8 mouse cellular contexts compared by ENCODE assay signal in the genomic region with DNA sequence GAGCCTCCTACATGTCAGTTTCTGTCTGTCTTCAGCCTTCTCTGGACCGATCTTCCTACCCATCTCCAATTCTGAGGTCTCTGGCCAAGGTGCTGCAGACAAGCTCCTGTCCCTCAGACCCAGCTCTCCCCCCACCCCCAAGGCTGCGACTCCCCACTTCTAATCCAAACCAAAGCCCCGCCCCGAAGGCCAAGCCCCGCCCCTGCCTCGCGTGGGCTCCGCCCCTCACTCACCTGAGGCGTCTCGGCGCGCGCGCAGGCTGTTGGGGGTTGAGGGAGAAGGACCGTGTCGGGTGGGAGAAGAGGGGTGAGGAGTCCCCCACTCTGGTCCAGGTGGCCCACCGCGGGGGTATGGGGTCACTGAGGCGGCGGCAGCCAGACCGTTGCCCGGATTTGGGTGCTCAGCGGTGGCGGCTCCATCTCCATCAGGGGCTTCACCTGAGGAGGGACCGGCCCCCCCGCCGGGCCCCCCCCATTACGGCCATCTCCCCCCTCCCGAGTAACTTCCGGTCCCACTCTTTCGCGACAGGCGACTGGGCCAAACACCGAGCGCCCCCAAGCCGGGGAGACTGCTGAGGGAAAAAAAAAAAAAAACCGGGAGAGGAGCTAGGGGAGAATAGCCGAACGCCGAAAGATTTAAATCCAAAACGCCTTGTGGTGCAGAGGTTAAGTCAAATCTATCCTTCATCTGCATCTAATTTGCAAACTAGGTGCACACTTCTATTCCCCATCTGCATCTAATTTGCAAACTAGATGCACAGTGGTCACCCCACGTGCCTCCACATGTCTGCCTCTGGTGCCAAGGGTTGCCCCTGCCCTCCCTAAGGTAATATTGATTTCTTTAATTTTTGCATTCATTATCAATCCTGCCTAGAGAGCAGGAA. TPM values are rescaled to one million over a fixed set of nuclear protein-coding genes. Genes with fewer than 3 reads are reported as not detected.
A peak's percentile ranks its signal among the peaks of the same experiment; 100 is the strongest.
DNase-seq lines count a peak whose midpoint lies in the region; ATAC-seq and TF ChIP-seq lines count a peak whose summit lies in the region.

No protein-coding gene starts in this region.

- TF ChIP-seq RAD21 in CH12.LX (IDR thresholded peaks at IDR 0.05; ENCODE audit: low read depth, low read length) = no peak

- in situ Hi-C loops in CH12.LX (cut with MboI; ENCODE audit: low pct_ligation_motif_present, low pct_unique_long_range_greater_than_20kb, low sequenced_read_pairs) = no loop called here

- TF ChIP-seq EP300 in CH12.LX (IDR thresholded peaks at IDR 0.05; ENCODE audit: low read length) = peak; percentile 73

- H3K9ac ChIP-seq in CH12.LX (ENCODE audit: insufficient read depth, low read depth) = peak overlapping the region; percentile 75
- H3K9ac ChIP-seq in hindbrain, embryonic 14.5 days = peak overlapping the region; percentile 85

- peak overlapping the region; percentile 51 to 84 (median 63) for H3K4me3 ChIP-seq in CH12.LX (replicated peaks in 1 of 3; ENCODE audit: low read depth in 2 of 3, low read length in 2 of 3, poor library complexity in 1 of 3)
- peak overlapping the region; percentile 77 for H3K4me3 ChIP-seq in hindbrain, embryonic 14.5 days (replicated peaks; ENCODE audit: low read length)

- under 1% methylated on average over 42 of the region's 42 CpGs for WGBS in hindbrain, embryonic 14.5 days

- H3K79me2 ChIP-seq in CH12.LX (replicated peaks; ENCODE audit: control insufficient read depth, extremely low read depth, insufficient read depth, poor library complexity, severe bottlenecking) = no peaks in the 10 kb centered on the region

- no peaks in the 10 kb centered on the region for H3K9me3 ChIP-seq in CH12.LX (replicated peaks; ENCODE audit: low read length)
- H3K9me3 ChIP-seq in hindbrain, embryonic 14.5 days (ENCODE audit: control insufficient read depth, low read length) = no peaks in the 10 kb centered on the region

- H3K4me2 ChIP-seq in CH12.LX (ENCODE audit: insufficient read depth, low read depth, poor library complexity, severe bottlenecking) = peak overlapping the region; percentile 60
- peak overlapping the region; percentile 77 for H3K4me2 ChIP-seq in hindbrain, embryonic 14.5 days (replicated peaks)

- H3K36me3 ChIP-seq in CH12.LX (replicated peaks in 1 of 2; ENCODE audit: control insufficient read depth in 1 of 2, insufficient read depth in 1 of 2, low read length in 1 of 2) = peaks cover 0 to 15% of the 10 kb centered on the region in 2 experiments
- no peaks in the 10 kb centered on the region for H3K36me3 ChIP-seq in hindbrain, embryonic 14.5 days (replicated peaks; ENCODE audit: control insufficient read depth, insufficient read depth)

- DNase-seq in CH12.LX (ENCODE audit: extremely low read depth) = peak; percentile 87
- peak; percentile 84 for DNase-seq in brain, embryonic 14.5 days (ENCODE audit: low read depth)
- DNase-seq in hindbrain, embryonic 14.5 days (ENCODE audit: low spot score) = peak; percentile 57
- DNase-seq in layer of hippocampus, postnatal 36 days = peak; percentile 64 to 65
- peak; percentile 75 for DNase-seq in lung, postnatal 10 days
- DNase-seq in retina, postnatal 1 day = peak; percentile 76
- peak; percentile 84 for DNase-seq in thymus, postnatal 4 days

- no peak for TF ChIP-seq POLR2A in CH12.LX (IDR thresholded peaks at IDR 0.05; ENCODE audit: low read depth, low read length)
- TF ChIP-seq POLR2A in brain, embryonic 14.5 days (IDR thresholded peaks at IDR 0.05; ENCODE audit: borderline replicate concordance, extremely low read depth, insufficient read depth, insufficient read length, poor library complexity, severe bottlenecking) = no peak

- peaks cover 4% of the 10 kb centered on the region for H3K27me3 ChIP-seq in CH12.LX (replicated peaks)
- H3K27me3 ChIP-seq in hindbrain, embryonic 14.5 days (ENCODE audit: control insufficient read depth, insufficient read depth, low read length) = no peaks in the 10 kb centered on the region

- peaks cover 17 to 46% of the 10 kb centered on the region in 2 experiments for H3K4me1 ChIP-seq in CH12.LX (ENCODE audit: control insufficient read depth in 1 of 2, insufficient read depth in 2 of 2)
- peaks cover 22% of the 10 kb centered on the region for H3K4me1 ChIP-seq in hindbrain, embryonic 14.5 days (replicated peaks; ENCODE audit: control insufficient read depth, insufficient read depth, low read length)

- no peak for TF ChIP-seq CTCF in CH12.LX (conservative IDR thresholded peaks at IDR 0.05 in 1 of 2, IDR thresholded peaks at IDR 0.05 in 1 of 2; ENCODE audit: low read depth in 2 of 2, low read length in 2 of 2)
- TF ChIP-seq CTCF in brain, embryonic 14.5 days (IDR thresholded peaks at IDR 0.05; ENCODE audit: borderline replicate concordance, extremely low read depth, insufficient read depth, insufficient read length) = no peak

- dilution Hi-C loops in CH12.LX (cut with MboI; ENCODE audit: extremely low pct_ligation_motif_present, extremely low pct_unique_long_range_greater_than_20kb, low sequenced_read_pairs) = no loop called here

- peak overlapping the region; percentile 68; the same call in 1 of the 2 replicates for H3K27ac ChIP-seq in CH12.LX (ENCODE audit: insufficient read depth, low read depth)
- H3K27ac ChIP-seq in hindbrain, embryonic 14.5 days = peak overlapping the region; percentile 83

- peak; percentile 37; the same call in 1 of the 2 replicates for ATAC-seq in erythroid progenitor cell, adult 5-6 weeks (replicated peaks; ENCODE audit: low FRiP score, poor library complexity, severe bottlenecking)
- peak; percentile 72 for ATAC-seq in hindbrain, embryonic 14.5 days (ENCODE audit: low FRiP score)

TF ChIP-seq in CH12.LX, 34 proteins besides CTCF, POLR2A, EP300 and RAD21 (continues in another document):
- TF ChIP-seq HCFC1 (IDR thresholded peaks at IDR 0.05; ENCODE audit: low read depth, low read length) = peak; percentile 72
- TF ChIP-seq MAZ (IDR thresholded peaks at IDR 0.05; ENCODE audit: low read depth, low read length) = peak; percentile 79
- peak; percentile 67; the same call in 1 of the 2 replicates for TF ChIP-seq JUND (conservative IDR thresholded peaks at IDR 0.05; ENCODE audit: low read depth, low read length)
- TF ChIP-seq SMC3 (IDR thresholded peaks at IDR 0.05; ENCODE audit: low read depth, low read length) = no peak
- peak; percentile 69 for TF ChIP-seq NRF1 (IDR thresholded peaks at IDR 0.05; ENCODE audit: low read depth, low read length)
- peak; percentile 47 for TF ChIP-seq USF1 (IDR thresholded peaks at IDR 0.05; ENCODE audit: low read depth, low read length)
- no peak for TF ChIP-seq NELFE (IDR thresholded peaks at IDR 0.05; ENCODE audit: low read depth, low read length)
- peak; percentile 50; the same call in 1 of the 2 replicates for TF ChIP-seq TCF12 (IDR thresholded peaks at IDR 0.05; ENCODE audit: low read depth, low read length)
- TF ChIP-seq UBTF (IDR thresholded peaks at IDR 0.05; ENCODE audit: low read depth, low read length) = no peak

RNA-seq across cellular contexts. Expression of gene Suox, which starts 4.8 kb away (rescaled TPM):
- total RNA-seq in CH12.LX (2012; rRNA removed) = 8.3 and 10.5 TPM in 2 replicates
- total RNA-seq in CH12.LX (2014; rRNA removed) = 10.9 and 11.4 TPM in 2 replicates
- 9.0 TPM in 2 replicates for polyA plus RNA-seq in CH12.LX (2012; ENCODE audit: insufficient read length, low read depth)
- polyA plus RNA-seq in brain, embryonic 14.5 days (2012; rRNA removed) = 10.8 and 11.4 TPM in 2 replicates
- total RNA-seq in erythroid progenitor cell, adult 5-6 weeks (2015; ENCODE audit: low replicate concordance) = 21.4 and 35.7 TPM in 2 replicates
- 27.7 and 43.4 TPM in 2 replicates for total RNA-seq in erythroid progenitor cell, adult 5-6 weeks (2017; ENCODE audit: low replicate concordance)
- 11.5 and 12.7 TPM in 2 replicates for polyA plus RNA-seq in hindbrain, embryonic 14.5 days (2014; fragmentation: Nextera tagmentation; extraction: Ambion mirVana)
- 10 to 100 TPM; 11.4 to 14.2 TPM for total RNA-seq in layer of hippocampus, postnatal 36 days (2021)

RNA-seq across cellular contexts. Expression of gene Ikzf4, which starts 23.2 kb away (rescaled TPM):
- total RNA-seq in CH12.LX (2012; rRNA removed) = 0.08 and 0.13 TPM in 2 replicates
- total RNA-seq in CH12.LX (2014; rRNA removed) = 0.09 TPM in 1 of 2 replicates, not detected in the other
- 0.57 and 1.5 TPM in 2 replicates for polyA plus RNA-seq in CH12.LX (2012; ENCODE audit: insufficient read length, low read depth)
- polyA plus RNA-seq in brain, embryonic 14.5 days (2012; rRNA removed) = 18.8 and 31.3 TPM in 2 replicates
- not detected in 2 replicates for total RNA-seq in erythroid progenitor cell, adult 5-6 weeks (2015; ENCODE audit: low replicate concordance)
- total RNA-seq in erythroid progenitor cell, adult 5-6 weeks (2017; ENCODE audit: low replicate concordance) = not detected in 2 replicates
- 17.2 and 18.1 TPM in 2 replicates for polyA plus RNA-seq in hindbrain, embryonic 14.5 days (2014; fragmentation: Nextera tagmentation; extraction: Ambion mirVana)
- 10 to 100 TPM; 14.8 to 15.5 TPM for total RNA-seq in layer of hippocampus, postnatal 36 days (2021)

RNA-seq across cellular contexts. Expression of gene Rab5b, which starts 27.0 kb away (rescaled TPM):
- total RNA-seq in CH12.LX (2012; rRNA removed) (22.0 and 27.4 TPM in 2 replicates), CH12.LX (2014; rRNA removed) (28.9 and 34.4 TPM in 2 replicates)
- polyA plus RNA-seq in CH12.LX (2012; ENCODE audit: insufficient read length, low read depth) = 20.4 and 20.6 TPM in 2 replicates
- 108 and 116 TPM in 2 replicates for polyA plus RNA-seq in brain, embryonic 14.5 days (2012; rRNA removed)
- total RNA-seq in erythroid progenitor cell, adult 5-6 weeks (2015; ENCODE audit: low replicate concordance) = 30.6 and 54.1 TPM in 2 replicates
- total RNA-seq in erythroid progenitor cell, adult 5-6 weeks (2017; ENCODE audit: low replicate concordance) = 37.7 and 46.8 TPM in 2 replicates
- polyA plus RNA-seq in hindbrain, embryonic 14.5 days (2014; fragmentation: Nextera tagmentation; extraction: Ambion mirVana) = 95.6 and 109 TPM in 2 replicates
- 100 to 1,000 TPM; 131 to 134 TPM for total RNA-seq in layer of hippocampus, postnatal 36 days (2021)

RNA-seq across cellular contexts. Expression of gene Pmel, which starts 35.0 kb away (rescaled TPM):
- total RNA-seq in CH12.LX (2012; rRNA removed) (7.1 and 7.6 TPM in 2 replicates), CH12.LX (2014; rRNA removed) (5.3 and 5.5 TPM in 2 replicates)
- 8.8 and 9.4 TPM in 2 replicates for polyA plus RNA-seq in CH12.LX (2012; ENCODE audit: insufficient read length, low read depth)
- 1.1 and 1.5 TPM in 2 replicates for polyA plus RNA-seq in brain, embryonic 14.5 days (2012; rRNA removed)
- total RNA-seq in erythroid progenitor cell, adult 5-6 weeks (2015; ENCODE audit: low replicate concordance) = not detected in 2 replicates
- total RNA-seq in erythroid progenitor cell, adult 5-6 weeks (2017; ENCODE audit: low replicate concordance) = 0.39 TPM in 1 of 2 replicates, not detected in the other
- polyA plus RNA-seq in hindbrain, embryonic 14.5 days (2014; fragmentation: Nextera tagmentation; extraction: Ambion mirVana) = 0.79 and 0.85 TPM in 2 replicates
- total RNA-seq in layer of hippocampus, postnatal 36 days (2021) = under 1 TPM; 0.25 to 0.35 TPM

RNA-seq across cellular contexts. Expression of gene Cdk2, which starts 35.8 kb away (rescaled TPM):
- total RNA-seq in CH12.LX (2012; rRNA removed) (38.9 and 47.1 TPM in 2 replicates), CH12.LX (2014; rRNA removed) (79.3 and 86.9 TPM in 2 replicates)
- 75.3 and 89.2 TPM in 2 replicates for polyA plus RNA-seq in CH12.LX (2012; ENCODE audit: insufficient read length, low read depth)
- 22.5 and 42.4 TPM in 2 replicates for polyA plus RNA-seq in brain, embryonic 14.5 days (2012; rRNA removed)
- 111 and 124 TPM in 2 replicates for total RNA-seq in erythroid progenitor cell, adult 5-6 weeks (2015; ENCODE audit: low replicate concordance)
- total RNA-seq in erythroid progenitor cell, adult 5-6 weeks (2017; ENCODE audit: low replicate concordance) = 62.0 and 73.5 TPM in 2 replicates
- polyA plus RNA-seq in hindbrain, embryonic 14.5 days (2014; fragmentation: Nextera tagmentation; extraction: Ambion mirVana) = 17.1 and 21.0 TPM in 2 replicates
- 1 to 10 TPM; 2.0 to 2.4 TPM for total RNA-seq in layer of hippocampus, postnatal 36 days (2021)

Comparison
In these comparisons a context has a peak if more than half of its experiments do, and no peak if none do; other contexts are left out.
1. Peak in every context shown above with its lines: DNase-seq, ATAC-seq, H3K4me3 ChIP-seq and H3K27ac ChIP-seq.
2. RNA of gene Ikzf4, which starts 23.2 kb away (total RNA-seq): 14.8 to 15.5 TPM in layer of hippocampus, postnatal 36 days; 0.08 to 0.13 TPM in CH12.LX and not detected in erythroid progenitor cell, adult 5-6 weeks; every median in the first group is over 10 times any median in the second.